Mouse (Mus musculus): ENCODE measurements at regions not wholly inside any gene's neighbourhood (a gene's known extent, or its start where the extent isn't known, plus 50 kb on each side); places are given as distances from the start of the nearest gene placed in this dataset.
A peak's percentile ranks its signal among the peaks of the same experiment; 100 is the strongest.

- peaks cover 6% of the 10 kb centered on the region for H3K4me1 ChIP-seq (replicated peaks)
- no peak overlapping the region for H3K27ac ChIP-seq
- H3K9me3 ChIP-seq = no peaks in the 10 kb centered on the region
- no peak overlapping the region for H3K4me3 ChIP-seq
- H3K27me3 ChIP-seq (ENCODE audit: insufficient read depth, poor library complexity, severe bottlenecking) = no peaks in the 10 kb centered on the region
- H3K36me3 ChIP-seq = no peaks in the 10 kb centered on the region
- DNase-seq (ENCODE audit: low spot score) = no peak
These were observed 174.5 kb upstream of the Car8 start for GRCm38 (mm10) chr4:8413307-8413706.

DNA sequence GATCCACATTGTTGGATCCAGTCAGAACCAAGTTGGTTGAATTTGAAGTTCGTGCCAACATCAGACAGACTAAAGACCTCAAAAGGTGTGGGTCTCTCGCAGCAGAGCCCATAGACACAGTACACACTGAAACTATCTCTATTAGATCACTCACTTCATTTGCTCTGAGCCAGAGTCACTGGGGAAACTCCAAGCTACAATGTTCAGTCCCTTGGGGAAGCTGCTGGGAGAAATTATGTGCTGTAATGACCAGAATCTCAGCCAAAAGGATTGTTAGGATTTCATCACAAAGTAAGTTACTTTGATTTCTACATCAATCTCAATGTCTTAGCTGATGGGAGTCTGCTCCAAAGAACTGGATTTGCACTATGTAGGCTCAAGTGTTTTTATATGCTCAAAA is 161.2 kb upstream of the Car8 start:
- no peak overlapping the region for H3K27ac ChIP-seq
- H3K27me3 ChIP-seq (ENCODE audit: insufficient read depth, poor library complexity, severe bottlenecking) = no peaks in the 10 kb centered on the region

DNA sequence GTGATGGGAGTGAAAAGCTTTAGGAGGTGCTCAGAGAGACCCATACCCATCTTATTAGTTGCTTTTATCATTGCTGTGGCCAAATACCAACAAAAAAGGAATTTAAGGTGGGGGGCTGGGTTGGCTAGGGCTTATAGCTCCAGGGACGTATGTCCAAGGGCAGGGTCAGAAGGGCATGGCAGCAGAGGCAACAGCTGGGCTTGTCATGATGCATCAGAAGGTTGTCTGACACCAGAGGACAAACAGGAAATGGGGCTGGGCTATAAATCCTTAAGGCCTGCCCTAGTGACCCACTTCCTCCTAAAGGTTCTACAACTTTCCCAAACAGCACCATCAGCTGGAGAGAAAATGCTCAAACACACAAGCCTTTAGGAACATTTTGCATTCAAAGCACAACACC is 160.6 kb upstream of the Car8 start:
- Histone ChIP-seq H3K27me3 (ENCODE audit: insufficient read depth, poor library complexity, severe bottlenecking) (no peaks in the 10 kb centered on the region), H3K9me3 (peaks cover 3% of the 10 kb centered on the region; the same call in 1 of the 2 replicates), H3K4me1 (replicated peaks) (no peaks in the 10 kb centered on the region), H3K36me3 (no peaks in the 10 kb centered on the region), H3K4me3 (no peak overlapping the region), H3K27ac (no peak overlapping the region)
- 58% methylated on average over 1 of the region's 1 CpGs for WGBS
- DNase-seq (ENCODE audit: low spot score) = no peak

More for the DNA sequence above, 161.2 kb upstream of the Car8 start:
- no peak for DNase-seq (ENCODE audit: low spot score)
- WGBS = 92% methylated on average over 2 of the region's 2 CpGs
- H3K4me1 ChIP-seq (replicated peaks) = no peaks in the 10 kb centered on the region
- H3K9me3 ChIP-seq = peaks cover 3% of the 10 kb centered on the region; the same call in 1 of the 2 replicates
- no peaks in the 10 kb centered on the region for H3K36me3 ChIP-seq
- no peak overlapping the region for H3K4me3 ChIP-seq

GRCm38 (mm10) chr4:8398969-8399368 is 160.1 kb upstream of the Car8 start:
- H3K4me3 ChIP-seq = no peak overlapping the region

DNA sequence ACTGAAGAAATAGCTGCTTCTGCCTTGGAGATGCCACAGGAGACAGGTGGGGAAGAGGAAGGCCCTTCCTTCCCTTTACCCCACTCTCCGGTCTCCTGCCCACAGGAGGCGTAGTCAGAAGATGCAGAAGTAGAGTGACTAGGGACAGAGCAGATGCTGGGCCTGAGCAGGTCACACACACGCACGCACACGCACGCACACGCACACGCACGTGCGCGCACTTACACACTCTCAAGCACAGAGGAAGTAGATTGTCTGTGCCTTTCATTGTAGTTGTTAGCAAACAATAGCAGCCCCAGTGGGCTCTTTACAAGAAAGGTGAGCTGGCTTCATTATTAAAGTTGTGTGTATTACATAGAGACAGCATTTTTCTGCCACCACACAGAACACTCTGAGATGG is 144.3 kb upstream of the Car8 start:
- Histone ChIP-seq H3K27ac (no peak overlapping the region), H3K4me3 (no peak overlapping the region), H3K4me1 (replicated peaks) (peaks cover 5% of the 10 kb centered on the region; the same call in 1 of the 2 replicates), H3K9me3 (no peaks in the 10 kb centered on the region), H3K36me3 (no peaks in the 10 kb centered on the region), H3K27me3 (ENCODE audit: insufficient read depth, poor library complexity, severe bottlenecking) (no peaks in the 10 kb centered on the region)
- WGBS = 96% methylated on average over 11 of the region's 11 CpGs
- no peak for DNase-seq (ENCODE audit: low spot score)

More at GRCm38 (mm10) chr4:8398969-8399368, 160.1 kb upstream of the Car8 start:
- 76% methylated on average over 4 of the region's 4 CpGs for WGBS
- Histone ChIP-seq H3K27ac (no peak overlapping the region), H3K27me3 (ENCODE audit: insufficient read depth, poor library complexity, severe bottlenecking) (no peaks in the 10 kb centered on the region), H3K4me1 (replicated peaks) (no peaks in the 10 kb centered on the region), H3K36me3 (no peaks in the 10 kb centered on the region), H3K9me3 (peaks cover 3% of the 10 kb centered on the region; the same call in 1 of the 2 replicates)
- DNase-seq (ENCODE audit: low spot score) = no peak

DNA sequence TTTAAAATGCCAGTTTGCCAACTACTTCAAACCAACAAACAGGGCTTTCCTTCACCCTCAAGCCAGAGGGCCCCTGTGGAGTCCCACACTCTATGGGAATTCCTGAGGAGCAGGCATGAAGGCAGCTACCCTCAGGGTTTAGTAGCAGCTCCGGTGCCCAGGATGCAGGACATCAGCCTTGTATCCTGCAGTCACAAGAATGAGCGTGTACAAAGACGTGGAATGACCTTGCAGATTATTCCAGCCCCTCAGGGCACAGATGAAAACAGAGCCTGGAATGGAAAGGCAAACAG is 143.2 kb upstream of the Car8 start:
- no peaks in the 10 kb centered on the region for H3K27me3 ChIP-seq (ENCODE audit: insufficient read depth, poor library complexity, severe bottlenecking)
- H3K36me3 ChIP-seq = no peaks in the 10 kb centered on the region
- WGBS = 77% methylated on average over 3 of the region's 3 CpGs
- no peak overlapping the region for H3K4me3 ChIP-seq
- no peak for DNase-seq (ENCODE audit: low spot score)
- no peak overlapping the region for H3K27ac ChIP-seq
- peaks cover 5% of the 10 kb centered on the region; the same call in 1 of the 2 replicates for H3K4me1 ChIP-seq (replicated peaks)
- H3K9me3 ChIP-seq = no peaks in the 10 kb centered on the region

DNA sequence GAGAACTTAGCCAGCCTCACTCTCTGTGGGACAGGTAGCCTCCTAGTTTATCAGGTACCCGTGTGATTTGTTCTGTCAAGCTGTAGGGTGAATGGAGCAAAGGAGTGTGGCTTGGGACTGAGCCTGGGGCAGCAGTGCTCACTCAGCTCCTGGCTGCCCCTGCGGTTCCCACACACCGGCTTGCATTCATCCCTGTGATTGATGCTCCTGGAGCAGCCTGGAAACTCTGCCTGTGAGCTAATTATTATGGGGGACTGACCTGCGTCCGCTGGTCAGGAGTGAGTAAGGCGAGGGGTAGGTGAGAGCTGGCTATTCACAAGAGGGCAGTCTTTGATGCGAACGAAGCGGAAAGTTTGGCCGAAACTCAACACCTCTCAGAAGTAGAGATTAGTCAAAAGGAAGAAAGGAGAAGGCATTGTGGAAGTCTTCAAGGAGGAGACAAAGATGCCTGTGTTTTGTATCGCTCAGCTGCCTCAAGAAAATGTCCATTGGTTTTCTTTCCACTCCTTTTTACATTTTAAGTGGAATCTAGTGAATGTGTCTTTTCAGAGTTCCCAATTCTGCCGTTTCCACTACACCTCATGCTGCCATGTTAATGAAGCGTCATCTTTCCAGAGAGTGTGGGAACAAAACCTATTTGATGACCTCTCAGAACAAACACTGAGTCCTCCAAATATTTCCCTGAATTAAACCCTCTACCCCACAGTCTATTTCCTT is 142.7 kb upstream of the Car8 start:
- WGBS = 41% methylated on average over 13 of the region's 13 CpGs
- DNase-seq (ENCODE audit: low spot score) = no peak

GRCm38 (mm10) chr4:8380711-8381338 is 142.0 kb upstream of the Car8 start:
- 59% methylated on average over 5 of the region's 5 CpGs for WGBS
- Histone ChIP-seq H3K9me3 (no peaks in the 10 kb centered on the region), H3K4me1 (replicated peaks) (peaks cover 5% of the 10 kb centered on the region; the same call in 1 of the 2 replicates), H3K4me3 (no peak overlapping the region), H3K36me3 (no peaks in the 10 kb centered on the region), H3K27ac (no peak overlapping the region), H3K27me3 (ENCODE audit: insufficient read depth, poor library complexity, severe bottlenecking) (no peaks in the 10 kb centered on the region)
- DNase-seq (ENCODE audit: low spot score) = peak; percentile 31

More for the DNA sequence above, 142.7 kb upstream of the Car8 start:
- Histone ChIP-seq H3K27ac (no peak overlapping the region; the same call in 1 of the 2 replicates), H3K9me3 (no peaks in the 10 kb centered on the region), H3K4me1 (replicated peaks) (peaks cover 5% of the 10 kb centered on the region; the same call in 1 of the 2 replicates), H3K27me3 (ENCODE audit: insufficient read depth, poor library complexity, severe bottlenecking) (no peaks in the 10 kb centered on the region), H3K36me3 (no peaks in the 10 kb centered on the region), H3K4me3 (no peak overlapping the region)

- DNase-seq (ENCODE audit: low spot score) = no peak
- WGBS = 73% methylated on average over 6 of the region's 6 CpGs
- no peak overlapping the region for H3K27ac ChIP-seq
These were observed 136.1 kb upstream of the Car8 start for GRCm38 (mm10) chr4:8374737-8375489.

DNA sequence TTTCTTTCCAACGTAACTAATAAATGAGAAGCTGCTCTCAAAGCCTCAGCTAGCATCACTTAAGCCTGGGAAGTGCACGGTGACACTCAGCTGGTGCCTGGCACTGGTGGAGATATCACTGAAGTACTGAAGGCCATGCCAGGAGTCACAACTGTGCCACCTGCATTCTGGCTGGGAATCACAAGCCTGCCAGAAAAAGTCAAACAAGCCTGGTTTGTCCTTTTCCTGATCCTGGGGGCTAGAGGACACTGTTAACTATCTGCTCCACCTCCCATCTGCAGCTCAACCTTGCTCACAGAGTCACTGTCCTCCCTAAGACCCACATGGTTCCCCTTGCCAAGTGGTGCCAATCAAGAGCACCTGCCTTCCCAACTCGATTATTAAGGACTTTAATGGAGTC is 135.2 kb upstream of the Car8 start:
- no peaks in the 10 kb centered on the region for H3K4me1 ChIP-seq (replicated peaks)
- H3K27me3 ChIP-seq (ENCODE audit: insufficient read depth, poor library complexity, severe bottlenecking) = no peaks in the 10 kb centered on the region
- DNase-seq (ENCODE audit: low spot score) = no peak
- H3K4me3 ChIP-seq = no peak overlapping the region
- H3K9me3 ChIP-seq = no peaks in the 10 kb centered on the region
- WGBS = 86% methylated on average over 3 of the region's 3 CpGs
- no peak overlapping the region for H3K27ac ChIP-seq
- no peaks in the 10 kb centered on the region for H3K36me3 ChIP-seq

More at GRCm38 (mm10) chr4:8374737-8375489, 136.1 kb upstream of the Car8 start:
- no peaks in the 10 kb centered on the region for H3K27me3 ChIP-seq (ENCODE audit: insufficient read depth, poor library complexity, severe bottlenecking)
- no peaks in the 10 kb centered on the region for H3K4me1 ChIP-seq (replicated peaks)
- no peak overlapping the region for H3K4me3 ChIP-seq
- H3K36me3 ChIP-seq = no peaks in the 10 kb centered on the region
- no peaks in the 10 kb centered on the region for H3K9me3 ChIP-seq

- 74% methylated on average over 3 of the region's 3 CpGs for WGBS
- Histone ChIP-seq H3K4me3 (no peak overlapping the region), H3K4me1 (replicated peaks) (no peaks in the 10 kb centered on the region), H3K27me3 (ENCODE audit: insufficient read depth, poor library complexity, severe bottlenecking) (no peaks in the 10 kb centered on the region), H3K36me3 (no peaks in the 10 kb centered on the region), H3K9me3 (no peaks in the 10 kb centered on the region), H3K27ac (no peak overlapping the region)
- no peak for DNase-seq (ENCODE audit: low spot score)
These were observed 133.2 kb upstream of the Car8 start for GRCm38 (mm10) chr4:8372069-8372468.

- WGBS = 75% methylated on average over 9 of the region's 9 CpGs
- no peaks in the 10 kb centered on the region for H3K4me1 ChIP-seq (replicated peaks)
- no peak for DNase-seq (ENCODE audit: low spot score)
These were observed 131.9 kb upstream of the Car8 start for GRCm38 (mm10) chr4:8370786-8371185.

More at GRCm38 (mm10) chr4:8370786-8371185, 131.9 kb upstream of the Car8 start:
- Histone ChIP-seq H3K9me3 (no peaks in the 10 kb centered on the region), H3K27ac (no peak overlapping the region), H3K4me3 (no peak overlapping the region), H3K27me3 (ENCODE audit: insufficient read depth, poor library complexity, severe bottlenecking) (no peaks in the 10 kb centered on the region), H3K36me3 (no peaks in the 10 kb centered on the region)
